Mouse (Mus musculus) spleen, adult 2 months (tissue): ENCODE measurements at regions not wholly inside any gene's neighbourhood (a gene's known extent, or its start where the extent isn't known, plus 50 kb on each side); places are given as distances from the start of the nearest gene placed in this dataset.

ENCODE experiments used
- CTCF ChIP-seq: fragments of 200-500 bp; IDR thresholded peaks from 2 replicates; pipeline ENCODE4 v1.5.1; 2011; ENCODE audit warnings: mild to moderate bottlenecking, inconsistent platforms; ENCODE audit not compliant: insufficient read depth, insufficient read length, insufficient replicate concordance; ENCODE audit errors: extremely low read depth
- POLR2A ChIP-seq: fragments of 200-500 bp; IDR thresholded peaks from 2 replicates; pipeline ENCODE4 v1.6.1; 2011; ENCODE audit warnings: low read depth, low read length, inconsistent platforms

GRCm38 (mm10) chr7:136182101-136182500 lies 465.9 kb upstream of the Mki67 start:
- TF ChIP-seq POLR2A (no peak), CTCF (no peak)
